Mouse (Mus musculus) mature B cell (primary cell): ENCODE measurements around the gene Mrrf.

ENCODE experiments used
- in situ Hi-C: fragments of 300-500 bp; cut with MboI; formaldehyde crosslinking; loops from 2 replicates; pipeline ENCODE4 v1.14.3; 2019

The Mrrf gene

DNA sequence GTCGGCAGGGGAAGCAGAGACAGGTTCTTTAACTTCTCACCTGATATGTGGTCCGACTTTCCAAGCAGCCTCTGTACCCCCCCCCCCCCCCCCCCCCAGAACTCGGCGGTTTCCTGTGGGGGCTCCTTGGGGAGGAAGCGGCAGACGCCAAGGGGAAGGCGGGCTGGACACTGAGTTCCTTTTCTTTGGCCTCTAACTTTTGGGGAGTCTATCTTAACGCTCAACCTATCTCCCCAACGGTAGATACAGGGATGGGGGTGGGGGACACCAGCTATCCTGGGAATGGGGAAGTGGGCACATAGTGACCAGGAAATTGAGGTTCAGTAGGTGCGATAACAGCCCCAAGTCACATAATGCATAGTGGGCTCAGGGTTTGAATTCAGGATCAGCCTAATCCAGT lies 94.8 kb downstream of the Mrrf start:
- in situ Hi-C loops, result no loop called here

GRCm38 (mm10) chr2:36234526-36235368 lies 98.6 kb downstream of the Mrrf start:
- in situ Hi-C loops, result no loop called here

- in situ Hi-C loops, result no loop called here
These were observed 99.7 kb downstream of the Mrrf start for GRCm38 (mm10) chr2:36235917-36236316.

DNA sequence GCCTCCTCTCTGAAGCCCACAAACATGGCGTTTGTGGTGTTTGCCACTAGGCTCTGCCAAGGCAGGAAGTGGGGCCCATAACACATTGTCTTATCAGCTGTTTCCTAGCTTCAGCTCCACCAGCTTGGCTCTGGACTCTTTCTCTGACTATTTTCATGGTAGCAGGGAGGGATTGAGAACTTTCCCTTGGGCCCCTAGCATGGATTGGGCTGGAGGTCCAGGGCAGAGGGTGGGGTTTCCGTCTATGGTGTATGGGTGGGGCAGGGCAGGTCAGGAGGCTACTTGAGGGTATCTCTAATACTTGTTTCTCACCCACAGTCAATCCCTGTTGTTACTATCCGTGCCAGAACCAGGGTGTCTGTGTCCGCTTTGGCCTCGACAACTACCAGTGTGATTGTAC lies 100.7 kb downstream of the Mrrf start:
- in situ Hi-C loops, result no loop called here

GRCm38 (mm10) chr2:36237557-36237956 lies 101.4 kb downstream of the Mrrf start:
- in situ Hi-C loops, result no loop called here

- in situ Hi-C loops, result no loop called here
These were observed 102.3 kb downstream of the Mrrf start for GRCm38 (mm10) chr2:36238467-36238866.

DNA sequence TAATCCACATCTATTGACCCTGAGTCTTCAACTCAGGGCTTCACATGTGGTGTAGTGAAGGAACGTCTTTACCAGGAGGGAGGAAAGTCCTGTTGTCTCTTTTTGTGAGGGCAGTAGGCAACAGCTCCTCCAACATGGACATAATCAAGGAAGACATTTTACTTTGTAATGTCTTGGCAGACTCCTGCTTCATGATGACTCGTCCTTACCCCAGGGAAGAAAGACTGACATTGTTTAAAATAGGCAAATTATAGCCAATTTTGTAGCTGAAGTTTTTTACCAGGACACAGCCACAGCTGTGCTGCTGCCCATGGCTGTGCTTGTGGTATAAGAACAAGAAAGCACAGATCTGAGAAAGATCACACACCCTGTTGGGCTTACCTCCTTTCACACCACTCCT lies 102.8 kb downstream of the Mrrf start:
- in situ Hi-C loops, result no loop called here
